Mouse (Mus musculus) left cerebral cortex, postnatal 25 days (tissue): ENCODE measurements at regions not wholly inside any gene's neighbourhood (a gene's known extent, or its start where the extent isn't known, plus 50 kb on each side); places are given as distances from the start of the nearest gene placed in this dataset.
A peak's percentile ranks its signal among the peaks of the same experiment; 100 is the strongest.

Experiments used
- DNase-seq, 2 experiments: peaks; one replicate each; pipeline ENCODE4 v3.0.0; 2022; ENCODE audit warnings: low spot score in 2 of 2, mixed read lengths in 1 of 2
- intact Hi-C: fragments of 180-260 bp; cut with DNase I; formaldehyde crosslinking; loops from one replicate; pipeline ENCODE4 v1.15.1; 2025

GRCm38 (mm10) chrX:163669886-163670285 lies 91.2 kb downstream of the Rnf138rt1 start:
- intact Hi-C loops, result no loop called here

More at GRCm38 (mm10) chrX:163669886-163670285, 91.2 kb downstream of the Rnf138rt1 start:
- DNase-seq, result peak; percentile 6 to 33
